Mouse (Mus musculus) MEL (cell line): Measurements from ENCODE around the gene Lgr6.

ENCODE experiments used
- CTCF ChIP-seq, 3 experiments: IDR thresholded peaks in 2 of 3; conservative IDR thresholded peaks in 1 of 3; 2 replicates each; pipeline ENCODE4 v1.5.1; 2011 to 2012; ENCODE audit warnings: low read length in 3 of 3, low read depth in 2 of 3, mild to moderate bottlenecking in 2 of 3, improper control_type of control experiment in 1 of 3, inconsistent platforms in 1 of 3, mixed read lengths in 1 of 3, moderate library complexity in 1 of 3; ENCODE audit not compliant: control insufficient read depth in 1 of 3, insufficient read depth in 1 of 3, poor library complexity in 1 of 3, severe bottlenecking in 1 of 3
- EP300 ChIP-seq, 2 experiments: IDR thresholded peaks; 2 replicates each; pipeline ENCODE4 v1.6.1; 2011; ENCODE audit warnings: improper control_type of control experiment in 2 of 2, low read length in 2 of 2, low read depth in 1 of 2, mild to moderate bottlenecking in 1 of 2
- HCFC1 ChIP-seq: IDR thresholded peaks from 2 replicates; pipeline ENCODE4 v1.6.1; 2012; ENCODE audit warnings: low read depth, mild to moderate bottlenecking, inconsistent platforms, low read length, improper control_type of control experiment, moderate library complexity
- MAFK ChIP-seq: IDR thresholded peaks from 2 replicates; pipeline ENCODE4 v1.6.1; 2011; ENCODE audit warnings: low read depth, mild to moderate bottlenecking, low read length, improper control_type of control experiment, borderline replicate concordance
- MAX ChIP-seq: IDR thresholded peaks from 2 replicates; pipeline ENCODE4 v1.6.1; 2011; ENCODE audit warnings: low read length, improper control_type of control experiment
- UBTF ChIP-seq: IDR thresholded peaks from 2 replicates; pipeline ENCODE4 v1.6.1; 2012; ENCODE audit warnings: low read depth, mild to moderate bottlenecking, inconsistent platforms, low read length, improper control_type of control experiment, moderate library complexity, borderline replicate concordance; ENCODE audit not compliant: insufficient read depth
- ZKSCAN1 ChIP-seq: IDR thresholded peaks from 2 replicates; pipeline ENCODE4 v1.6.1; 2012; ENCODE audit warnings: low read depth, mild to moderate bottlenecking, inconsistent platforms, low read length, improper control_type of control experiment, moderate library complexity
- ZMIZ1 ChIP-seq: IDR thresholded peaks from 2 replicates; pipeline ENCODE4 v1.6.1; 2012; ENCODE audit warnings: low read depth, mild to moderate bottlenecking, inconsistent platforms, low read length, improper control_type of control experiment, moderate library complexity

DNA sequence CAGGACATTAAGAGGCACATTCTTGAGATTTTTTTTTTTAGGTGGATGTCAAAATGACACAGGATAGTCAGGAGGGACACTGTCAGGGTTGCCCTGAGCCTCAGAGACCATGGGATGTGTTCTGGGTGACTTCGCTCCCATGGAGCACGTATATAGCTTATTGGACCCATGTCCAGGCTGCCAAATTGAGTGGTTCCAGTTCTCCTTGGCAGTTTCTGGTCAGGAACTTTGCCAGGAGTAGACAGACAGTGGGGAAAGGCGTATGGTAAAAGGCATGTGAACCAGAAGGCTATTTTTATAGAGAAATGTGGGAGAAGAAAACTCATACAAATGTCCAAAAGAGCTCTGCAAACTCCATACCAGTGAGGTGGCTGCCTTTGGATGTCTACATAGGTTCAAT is 95.2 kb downstream of the Lgr6 start:
- TF ChIP-seq HCFC1 (no peak), ZMIZ1 (no peak), EP300 (IDR thresholded peaks at IDR 0.05; ENCODE audit: low read depth in 1 of 2, low read length in 2 of 2) (no peak), CTCF (IDR thresholded peaks at IDR 0.05 in 2 of 3, conservative IDR thresholded peaks at IDR 0.05 in 1 of 3; ENCODE audit: control insufficient read depth in 1 of 3, insufficient read depth in 1 of 3, low read depth in 2 of 3, low read length in 3 of 3, poor library complexity in 1 of 3, severe bottlenecking in 1 of 3) (no peak), MAFK (no peak), ZKSCAN1 (no peak), UBTF (no peak), MAX (no peak)
